Mouse (Mus musculus): ENCODE measurements around the gene Adcy1. TPM values are rescaled to one million over a fixed set of nuclear protein-coding genes. Genes with fewer than 3 reads are reported as not detected.

The Adcy1 gene
- polyA plus RNA-seq, 1 experiment from 2014 or later = 1.4 TPM

DNA sequence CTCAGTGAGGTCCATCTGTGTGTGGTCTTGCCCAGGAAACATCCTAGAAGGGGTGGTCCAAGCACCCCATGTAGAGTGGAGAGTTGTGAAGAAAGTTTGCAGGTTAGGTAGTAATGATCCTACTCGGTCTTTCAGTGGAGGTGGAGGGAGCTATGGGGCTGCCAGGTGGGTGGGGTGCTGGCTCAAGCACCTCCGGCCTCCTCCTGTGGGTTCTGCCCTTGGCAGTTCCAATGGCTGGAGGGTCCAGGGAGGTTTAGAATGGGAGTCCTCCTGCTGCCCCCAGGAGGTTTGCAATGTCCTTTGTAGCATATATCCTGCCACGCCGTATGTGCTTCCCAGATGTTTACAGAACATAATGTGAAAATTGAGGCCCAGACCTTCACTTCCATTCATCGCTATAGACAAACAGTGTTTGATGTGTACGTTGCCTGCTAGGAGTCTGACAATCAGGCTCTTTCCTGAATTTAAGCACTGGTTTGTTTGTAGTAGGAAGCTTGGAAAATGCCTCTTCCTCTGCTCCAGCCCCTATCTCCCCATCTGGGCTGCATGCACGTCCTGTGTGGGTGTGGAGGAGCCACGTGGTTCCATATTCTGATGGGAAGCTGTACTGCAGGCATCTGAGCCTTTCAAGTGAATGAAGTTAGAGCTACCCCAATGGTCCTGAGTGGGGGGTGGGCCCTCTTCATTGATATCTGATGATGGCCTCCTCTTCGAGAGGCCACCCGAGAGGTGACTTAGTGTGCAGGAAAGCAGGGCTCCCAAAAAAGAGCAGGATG, 135.4 kb downstream of the Adcy1 start:
- no peaks in the 10 kb centered on the region for H3K27me3 ChIP-seq (ENCODE audit: insufficient read depth, poor library complexity, severe bottlenecking)
- 82% methylated on average over 10 of the region's 10 CpGs for WGBS
- H3K9me3 ChIP-seq = no peaks in the 10 kb centered on the region
- H3K4me1 ChIP-seq (replicated peaks) = peaks cover 12% of the 10 kb centered on the region
- DNase-seq (ENCODE audit: low spot score) = no peak
- H3K4me3 ChIP-seq = no peak overlapping the region
- H3K27ac ChIP-seq = 0 out of 2 replicates have a peak overlapping the region, but pooled peaks have one; percentile 23
- H3K36me3 ChIP-seq = no peaks in the 10 kb centered on the region

DNA sequence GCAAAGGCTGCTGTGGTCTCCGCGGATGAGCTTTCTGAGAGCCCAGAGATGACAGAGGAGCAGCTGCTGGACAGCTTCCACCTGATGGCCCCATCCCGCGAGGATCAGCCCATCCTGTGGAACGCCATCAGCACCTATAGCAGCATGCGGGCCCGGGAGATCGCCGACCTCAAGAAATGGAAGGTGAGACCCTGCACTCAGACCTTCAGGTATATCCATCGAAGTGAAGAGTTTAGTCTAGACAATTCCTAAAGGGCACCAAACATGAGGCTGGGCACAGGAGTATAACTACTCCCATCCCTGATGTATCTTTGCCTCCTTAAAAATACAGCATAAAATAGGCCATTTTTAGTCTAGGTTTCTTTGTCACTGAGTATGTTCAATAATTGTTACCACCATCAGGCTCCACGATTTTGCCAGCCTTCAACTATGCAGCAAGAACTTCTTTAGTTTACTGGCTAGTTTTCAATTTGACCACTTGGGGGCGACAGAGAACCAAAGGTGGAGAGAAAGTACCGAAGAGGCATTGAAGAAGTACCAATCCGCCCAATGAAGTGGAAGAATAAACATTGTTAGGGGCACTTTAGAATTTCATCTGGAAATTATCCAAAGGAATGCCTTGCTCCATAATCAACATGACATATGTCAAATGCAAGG, 136.6 kb downstream of the Adcy1 start:
- no peak overlapping the region for H3K27ac ChIP-seq
- 56% methylated on average over 14 of the region's 14 CpGs for WGBS
- H3K4me1 ChIP-seq (replicated peaks) = peaks cover 12% of the 10 kb centered on the region
- no peaks in the 10 kb centered on the region for H3K27me3 ChIP-seq (ENCODE audit: insufficient read depth, poor library complexity, severe bottlenecking)
- no peak overlapping the region for H3K4me3 ChIP-seq
- no peaks in the 10 kb centered on the region for H3K36me3 ChIP-seq
- DNase-seq (ENCODE audit: low spot score) = peak; percentile 33
- no peaks in the 10 kb centered on the region for H3K9me3 ChIP-seq

DNA sequence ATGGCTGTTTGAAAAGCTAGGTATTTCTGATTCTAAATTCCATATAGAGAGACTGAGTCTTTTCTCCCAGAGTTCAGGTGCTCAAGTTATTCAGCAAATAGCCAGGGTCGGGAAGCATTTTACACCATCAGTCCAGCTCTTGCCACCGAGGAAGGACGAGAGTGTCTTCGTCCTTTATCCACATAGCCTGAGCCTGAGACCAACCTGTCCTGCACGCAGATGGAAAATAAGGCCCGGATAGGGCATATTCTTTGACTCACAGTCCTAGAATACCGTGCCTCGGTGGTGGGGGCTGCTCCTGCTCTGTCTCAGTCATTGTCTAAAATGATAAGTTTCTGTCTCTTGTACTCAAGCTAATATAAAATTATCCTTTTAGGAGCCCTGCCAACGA, 137.1 kb downstream of the Adcy1 start:
- 85% methylated on average over 9 of the region's 9 CpGs for WGBS
- DNase-seq (ENCODE audit: low spot score) = no peak
- Histone ChIP-seq H3K4me1 (replicated peaks) (peaks cover 12% of the 10 kb centered on the region), H3K9me3 (no peaks in the 10 kb centered on the region), H3K27ac (no peak overlapping the region), H3K4me3 (no peak overlapping the region), H3K36me3 (no peaks in the 10 kb centered on the region), H3K27me3 (ENCODE audit: insufficient read depth, poor library complexity, severe bottlenecking) (no peaks in the 10 kb centered on the region)

DNA sequence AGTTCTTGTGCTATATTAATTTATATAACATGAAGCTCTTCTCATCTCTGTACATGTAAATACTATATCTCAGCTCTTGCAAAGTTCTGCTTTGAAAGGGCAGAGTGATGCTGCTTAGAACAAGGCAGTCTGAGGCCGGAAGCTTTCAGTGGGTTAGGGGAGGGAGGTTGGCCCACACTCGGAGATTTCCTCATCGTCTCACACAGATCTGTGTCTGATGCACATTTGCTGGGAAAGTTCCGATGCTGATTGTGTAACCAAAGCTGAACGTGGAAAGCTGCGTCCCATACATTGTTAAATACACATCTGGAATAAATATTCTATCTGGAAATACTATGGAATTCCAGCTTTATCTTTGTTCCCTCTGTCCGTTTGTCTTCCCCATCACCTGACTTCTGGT, 138.9 kb downstream of the Adcy1 start:
- H3K4me1 ChIP-seq (replicated peaks) = peaks cover 10% of the 10 kb centered on the region
- no peaks in the 10 kb centered on the region for H3K9me3 ChIP-seq
- no peak overlapping the region for H3K4me3 ChIP-seq
- no peaks in the 10 kb centered on the region for H3K36me3 ChIP-seq
- no peak for DNase-seq (ENCODE audit: low spot score)
- WGBS = 89% methylated on average over 7 of the region's 7 CpGs
- H3K27ac ChIP-seq = no peak overlapping the region
- no peaks in the 10 kb centered on the region for H3K27me3 ChIP-seq (ENCODE audit: insufficient read depth, poor library complexity, severe bottlenecking)

DNA sequence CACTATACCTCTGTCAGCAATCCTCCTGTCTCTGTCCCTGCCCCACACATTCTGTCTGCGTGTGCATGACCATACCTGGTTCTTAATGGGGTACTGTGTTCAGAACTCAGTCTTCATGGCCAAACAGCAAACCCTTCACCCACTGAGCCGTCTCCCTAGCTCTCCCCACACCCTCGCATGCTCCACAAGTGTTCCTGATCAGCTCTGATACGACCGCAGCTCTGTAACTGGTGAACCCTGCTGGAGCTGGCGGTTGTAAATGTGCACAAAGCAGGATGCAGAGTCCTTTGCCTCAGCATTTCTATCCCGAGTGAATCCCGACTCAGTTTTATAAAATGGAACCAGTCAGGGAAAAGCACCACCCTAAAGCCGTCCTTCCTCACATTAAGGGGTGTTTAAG, 140.6 kb downstream of the Adcy1 start:
- Histone ChIP-seq H3K9me3 (no peaks in the 10 kb centered on the region), H3K36me3 (no peaks in the 10 kb centered on the region), H3K4me3 (no peak overlapping the region), H3K27ac (no peak overlapping the region), H3K27me3 (ENCODE audit: insufficient read depth, poor library complexity, severe bottlenecking) (no peaks in the 10 kb centered on the region), H3K4me1 (replicated peaks) (no peaks in the 10 kb centered on the region)
- WGBS = 90% methylated on average over 9 of the region's 9 CpGs
- DNase-seq (ENCODE audit: low spot score) = no peak

DNA sequence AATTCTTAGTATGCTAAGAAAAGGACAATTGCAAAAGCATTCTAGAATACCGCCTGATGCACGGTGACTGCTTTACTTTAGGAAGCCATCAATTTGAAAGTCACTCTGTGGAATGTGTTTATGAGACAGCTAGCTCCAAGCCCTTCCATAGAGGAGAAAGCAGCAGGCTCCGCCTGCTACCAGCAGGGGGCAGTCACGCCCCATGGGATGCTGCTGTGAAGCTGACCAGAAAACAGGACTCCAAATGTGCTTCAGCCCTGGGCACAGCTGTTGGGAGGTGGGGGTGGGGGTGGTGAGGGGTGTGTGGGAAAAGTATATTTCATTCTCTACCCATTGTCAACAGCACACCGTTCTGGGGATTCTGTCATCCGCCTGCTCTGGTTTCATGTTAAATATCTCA, 147.1 kb downstream of the Adcy1 start:
- DNase-seq (ENCODE audit: low spot score) = peak; percentile 79
- Histone ChIP-seq H3K4me1 (replicated peaks) (peaks cover 35% of the 10 kb centered on the region), H3K4me3 (no peak overlapping the region), H3K27ac (no peak overlapping the region), H3K36me3 (no peaks in the 10 kb centered on the region), H3K9me3 (no peaks in the 10 kb centered on the region), H3K27me3 (ENCODE audit: insufficient read depth, poor library complexity, severe bottlenecking) (peaks cover 44% of the 10 kb centered on the region)
- WGBS = 28% methylated on average over 6 of the region's 6 CpGs

DNA sequence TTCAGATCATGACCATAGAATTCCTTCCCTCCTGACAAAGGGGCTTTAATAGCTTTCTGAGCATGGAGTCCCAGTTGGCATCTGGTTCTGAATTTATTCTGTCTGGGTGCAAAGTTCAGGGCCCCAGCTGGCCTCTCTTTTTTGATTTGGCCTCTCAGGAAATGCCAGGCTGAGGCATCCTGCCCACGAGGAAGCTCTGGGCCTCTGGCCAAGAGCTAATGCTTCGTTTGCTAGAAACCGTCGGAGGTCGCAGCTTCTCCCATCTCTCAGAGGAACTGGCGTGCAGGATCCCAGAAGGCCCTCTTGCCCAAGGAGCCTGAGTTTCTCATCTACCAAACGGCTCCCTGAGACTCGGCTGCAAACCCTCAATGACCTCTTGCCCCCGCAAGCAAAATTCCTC, 147.9 kb downstream of the Adcy1 start:
- no peaks in the 10 kb centered on the region for H3K9me3 ChIP-seq
- peak; percentile 23 for DNase-seq (ENCODE audit: low spot score)
- 33% methylated on average over 9 of the region's 9 CpGs for WGBS

DNA sequence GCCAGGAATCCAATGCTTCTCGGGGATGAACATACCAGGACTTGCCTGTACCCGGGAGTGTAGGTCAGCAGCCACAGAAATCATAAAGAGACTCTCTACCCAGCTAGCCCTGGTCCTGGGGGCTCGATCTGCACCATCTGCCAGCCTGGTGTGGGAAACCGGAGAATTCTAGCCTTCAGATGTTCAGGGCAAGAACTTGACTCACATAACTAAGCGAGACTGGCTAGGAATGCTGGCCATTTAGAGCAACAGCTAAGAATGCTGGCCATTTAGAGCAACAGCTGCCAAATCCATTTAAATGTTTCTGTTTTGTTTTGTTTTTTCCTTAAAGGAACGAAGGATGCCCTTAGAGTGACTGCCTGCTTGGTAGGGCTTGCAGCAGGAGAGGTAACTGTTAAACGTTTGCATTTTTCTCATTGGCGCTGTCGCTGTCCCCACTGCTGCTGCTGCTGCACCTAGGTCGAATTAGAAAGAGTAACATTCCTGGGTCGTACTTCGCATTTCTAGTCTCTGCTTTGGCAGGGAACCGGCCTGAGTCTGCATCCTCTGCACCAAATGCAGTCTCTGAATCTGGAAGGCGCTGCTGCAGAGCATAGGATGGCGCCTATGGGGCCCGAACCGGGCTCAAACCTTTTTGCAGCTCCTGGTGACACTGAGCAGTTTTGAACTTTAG, 149.0 kb downstream of the Adcy1 start:
- H3K9me3 ChIP-seq = no peaks in the 10 kb centered on the region
- H3K4me1 ChIP-seq (replicated peaks) = peaks cover 35% of the 10 kb centered on the region
- H3K4me3 ChIP-seq = peak overlapping the region; percentile 76
- no peak overlapping the region for H3K27ac ChIP-seq
- no peaks in the 10 kb centered on the region for H3K36me3 ChIP-seq
- peak; percentile 34 for DNase-seq (ENCODE audit: low spot score)
- H3K27me3 ChIP-seq (ENCODE audit: insufficient read depth, poor library complexity, severe bottlenecking) = peaks cover 44% of the 10 kb centered on the region
- 20% methylated on average over 17 of the region's 17 CpGs for WGBS

More for the DNA sequence above, 147.9 kb downstream of the Adcy1 start:
- no peak overlapping the region for H3K4me3 ChIP-seq
- H3K27me3 ChIP-seq (ENCODE audit: insufficient read depth, poor library complexity, severe bottlenecking) = peaks cover 44% of the 10 kb centered on the region
- peaks cover 35% of the 10 kb centered on the region for H3K4me1 ChIP-seq (replicated peaks)
- no peaks in the 10 kb centered on the region for H3K36me3 ChIP-seq
- H3K27ac ChIP-seq = no peak overlapping the region

DNA sequence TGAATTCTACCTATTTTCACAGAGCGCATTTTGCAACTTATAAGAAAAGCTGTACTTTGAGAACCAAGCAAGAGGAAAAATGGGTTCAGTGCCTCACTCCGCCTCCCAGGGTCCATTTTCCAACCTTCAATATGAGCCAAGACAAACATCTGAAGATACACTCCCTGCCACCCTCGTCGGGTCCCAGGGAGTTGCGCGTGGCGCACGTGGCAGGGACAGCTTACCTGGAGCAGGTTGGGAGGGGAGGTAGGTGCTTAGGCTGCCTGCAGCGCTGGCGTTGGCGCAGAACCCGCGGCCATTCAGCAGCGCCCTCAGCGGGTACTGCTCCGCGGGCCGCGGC, 149.8 kb downstream of the Adcy1 start:
- DNase-seq (ENCODE audit: low spot score) = peak; percentile 18
- Histone ChIP-seq H3K4me3 (peak overlapping the region; percentile 76), H3K36me3 (no peaks in the 10 kb centered on the region), H3K27ac (peak overlapping the region; percentile 84; the same call in 1 of the 2 replicates), H3K27me3 (ENCODE audit: insufficient read depth, poor library complexity, severe bottlenecking) (peaks cover 44% of the 10 kb centered on the region), H3K9me3 (no peaks in the 10 kb centered on the region), H3K4me1 (replicated peaks) (peaks cover 35% of the 10 kb centered on the region)
- WGBS = 2% methylated on average over 19 of the region's 19 CpGs

DNA sequence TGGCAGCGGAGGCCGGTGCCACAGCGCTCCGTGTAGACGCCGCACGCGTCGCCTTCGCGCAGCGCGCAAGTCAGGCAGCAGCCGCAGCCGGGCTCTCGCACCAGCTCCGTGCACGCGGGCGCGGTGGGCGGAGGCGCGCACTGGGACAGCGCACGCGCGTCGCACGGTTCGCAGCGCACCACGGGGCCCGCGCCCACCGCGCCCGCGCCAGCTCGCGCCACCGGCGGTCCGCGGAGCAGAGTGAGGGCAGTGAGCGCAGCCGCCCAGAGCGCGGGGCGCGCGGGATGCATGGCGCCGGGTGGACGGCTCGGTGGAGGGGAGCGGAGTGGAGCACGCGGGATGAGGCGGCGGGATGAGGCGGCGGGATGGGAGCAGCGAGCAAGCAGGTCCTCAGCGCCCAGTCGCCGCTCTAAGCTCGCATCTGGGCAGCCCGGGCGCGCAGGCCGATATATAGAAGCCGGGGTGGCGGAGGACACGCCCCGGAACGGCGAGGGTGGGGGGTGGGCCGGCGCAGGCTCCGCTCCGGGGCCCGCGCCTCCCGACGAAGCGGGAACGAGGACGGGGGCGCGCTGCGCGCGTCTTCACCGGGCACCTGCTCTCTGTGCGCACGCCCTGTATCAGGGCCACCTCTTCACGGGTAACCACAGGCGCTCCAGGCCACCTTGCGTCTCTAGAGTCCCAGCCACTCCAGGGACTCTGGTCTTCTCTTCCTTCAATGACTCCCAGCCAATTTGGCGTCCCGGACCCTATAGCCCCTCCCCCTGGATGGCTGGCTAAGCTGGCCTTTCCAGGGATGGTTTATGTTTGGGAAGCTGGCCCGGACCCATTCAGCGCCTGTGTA, 150.4 kb downstream of the Adcy1 start, which contains the start of gene Igfbp3:
Igfbp3 (minus strand) TSS at position 423 of the 841 bp plus-strand sequence.
- Histone ChIP-seq H3K27me3 (ENCODE audit: insufficient read depth, poor library complexity, severe bottlenecking) (peaks cover 44% of the 10 kb centered on the region), H3K9me3 (no peaks in the 10 kb centered on the region), H3K27ac (peak within 1 kb of the TSS; percentile 84), H3K36me3 (no peaks in the 10 kb centered on the region), H3K4me1 (replicated peaks) (peaks cover 35% of the 10 kb centered on the region), H3K4me3 (peak within 1 kb of the TSS; percentile 76)
- DNase-seq (ENCODE audit: low spot score) = peak; percentile 65
- WGBS = under 1% methylated on average over 104 of the region's 104 CpGs

DNA sequence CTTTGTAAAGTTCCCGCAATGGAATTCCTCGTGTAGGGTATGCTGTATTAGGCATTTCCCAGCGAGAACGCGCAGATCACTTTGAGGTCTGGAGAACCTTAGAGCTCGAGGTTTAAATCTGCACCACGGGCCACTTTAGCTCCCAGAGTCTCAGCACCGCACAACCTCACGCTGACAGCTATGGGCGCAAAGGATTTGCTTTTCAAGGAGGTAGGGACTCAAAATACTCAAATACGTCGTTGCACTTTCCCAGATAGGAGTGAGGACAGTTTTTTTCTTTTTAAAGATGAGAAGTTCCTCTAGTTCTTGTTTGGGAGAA, 151.0 kb downstream of the Adcy1 start:
- H3K27ac ChIP-seq = no peak overlapping the region
- peak overlapping the region; percentile 76 for H3K4me3 ChIP-seq
- H3K27me3 ChIP-seq (ENCODE audit: insufficient read depth, poor library complexity, severe bottlenecking) = peaks cover 44% of the 10 kb centered on the region
- 2% methylated on average over 12 of the region's 12 CpGs for WGBS
- H3K4me1 ChIP-seq (replicated peaks) = peaks cover 35% of the 10 kb centered on the region
- no peaks in the 10 kb centered on the region for H3K9me3 ChIP-seq
- no peaks in the 10 kb centered on the region for H3K36me3 ChIP-seq
- DNase-seq (ENCODE audit: low spot score) = no peak

DNA sequence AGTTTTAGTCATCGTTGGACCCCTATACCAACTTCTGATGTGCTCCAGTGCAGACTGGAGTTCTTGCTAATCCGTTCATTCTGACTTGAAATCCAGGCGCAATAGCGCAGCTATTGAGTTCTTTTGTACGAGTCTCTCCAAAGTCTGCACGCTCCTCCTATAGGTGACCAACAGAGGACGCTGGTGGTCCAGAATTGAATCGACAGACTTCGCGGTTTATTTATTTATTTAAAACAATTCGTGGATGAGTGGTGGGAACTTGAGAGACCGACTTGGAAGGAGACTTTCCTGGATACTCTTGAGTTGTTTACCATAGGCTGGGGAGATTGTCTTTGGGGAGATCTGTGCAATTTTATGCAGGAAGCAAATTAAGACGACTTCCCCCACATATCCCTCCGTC, 151.5 kb downstream of the Adcy1 start:
- peak; percentile 69 for DNase-seq (ENCODE audit: low spot score)
- Histone ChIP-seq H3K4me1 (replicated peaks) (peaks cover 35% of the 10 kb centered on the region), H3K9me3 (no peaks in the 10 kb centered on the region), H3K36me3 (no peaks in the 10 kb centered on the region), H3K4me3 (peak overlapping the region; percentile 76), H3K27me3 (ENCODE audit: insufficient read depth, poor library complexity, severe bottlenecking) (peaks cover 44% of the 10 kb centered on the region), H3K27ac (no peak overlapping the region)
- WGBS = 9% methylated on average over 14 of the region's 14 CpGs
